Mouse (Mus musculus): ENCODE measurements at regions not wholly inside any gene's neighbourhood (a gene's known extent, or its start where the extent isn't known, plus 50 kb on each side); places are given as distances from the start of the nearest gene placed in this dataset.
A peak's percentile ranks its signal among the peaks of the same experiment; 100 is the strongest.

DNA sequence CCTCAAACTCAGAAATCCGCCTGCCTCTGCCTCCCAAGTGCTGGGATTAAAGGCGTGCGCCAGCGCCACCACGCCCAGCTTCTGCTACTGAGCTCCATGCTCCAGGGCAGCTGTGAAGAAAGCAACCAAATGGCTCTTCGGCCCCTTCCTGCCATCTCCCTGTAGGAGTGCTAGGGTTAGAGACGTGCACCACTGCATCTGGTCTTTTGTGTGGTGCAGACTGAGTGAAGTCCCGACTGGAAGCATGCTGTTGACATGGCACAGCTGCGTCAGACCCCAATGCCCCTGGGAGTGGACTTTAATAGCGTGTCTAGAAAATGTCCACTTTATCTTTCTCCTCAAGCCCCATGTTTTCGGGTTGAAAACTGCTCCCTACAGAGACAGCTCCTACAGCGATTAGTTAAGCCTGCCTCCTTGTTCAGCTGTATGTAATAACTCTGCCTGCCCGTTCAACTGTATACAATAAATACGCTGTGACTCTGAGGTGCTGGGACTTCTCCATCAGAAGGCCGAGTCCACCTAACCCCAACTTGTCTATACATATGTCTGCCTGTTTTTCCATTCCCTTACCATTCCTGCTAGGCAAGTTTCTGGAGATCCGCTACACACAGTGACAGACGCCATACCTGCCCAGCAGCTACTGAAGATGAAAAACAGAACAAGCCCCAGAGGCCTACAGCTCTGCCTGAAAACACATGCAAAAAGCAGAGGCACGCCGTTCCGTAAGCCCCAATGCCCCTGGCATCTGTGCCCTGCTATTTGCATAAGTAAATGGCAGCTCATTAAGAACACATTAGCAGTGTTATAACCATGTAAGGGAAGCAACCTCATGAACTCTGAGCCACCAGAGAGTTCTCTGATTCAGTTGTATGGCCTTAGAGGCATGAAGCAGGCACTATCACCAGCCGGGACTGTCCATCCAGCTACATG lies 105.2 kb downstream of the Ier5 start:
- DNase-seq = no peak

DNA sequence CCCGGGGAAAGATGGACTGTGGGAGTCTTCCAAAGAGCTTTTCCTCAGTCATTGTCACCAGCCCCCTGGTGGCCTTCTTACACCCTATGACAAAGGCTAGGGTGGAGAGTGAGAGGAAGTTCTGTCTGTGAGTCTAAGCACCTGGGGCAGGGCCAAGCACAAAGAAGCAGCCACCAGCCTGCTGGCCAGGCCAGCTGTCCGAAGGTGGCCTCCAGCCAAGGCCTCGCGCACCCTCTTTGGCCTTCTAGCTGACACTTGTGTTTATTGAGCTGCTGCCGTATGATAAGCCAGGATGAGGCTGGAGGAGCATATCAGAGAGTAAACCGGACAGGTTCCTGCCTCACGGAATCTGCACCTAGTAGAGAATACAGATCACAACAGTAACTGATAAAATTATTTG lies 99.0 kb upstream of the Cacna1e start:
- peak; percentile 77 to 83 for DNase-seq

DNA sequence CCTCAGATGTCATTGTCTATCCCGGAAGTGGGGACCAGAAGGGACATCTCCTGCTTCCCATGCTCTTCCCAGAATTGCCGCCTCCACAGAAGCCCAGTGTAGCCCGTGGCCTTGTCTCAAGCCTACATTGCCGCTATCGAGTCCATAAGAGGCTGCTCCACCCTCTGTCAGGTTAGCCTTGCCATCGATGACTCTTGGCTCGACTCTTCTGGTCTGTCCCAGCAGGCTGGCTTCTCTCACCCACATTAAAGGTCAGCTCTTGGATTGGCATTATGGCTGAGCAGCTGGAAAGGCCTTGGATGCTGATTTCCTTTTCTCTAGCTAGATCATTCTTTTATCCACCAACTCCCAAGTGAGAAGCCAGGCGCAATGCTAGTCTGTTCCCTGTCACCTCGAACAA lies 98.5 kb upstream of the Cacna1e start:
- DNase-seq = peak in 1 of 2 experiments; percentile 36

DNA sequence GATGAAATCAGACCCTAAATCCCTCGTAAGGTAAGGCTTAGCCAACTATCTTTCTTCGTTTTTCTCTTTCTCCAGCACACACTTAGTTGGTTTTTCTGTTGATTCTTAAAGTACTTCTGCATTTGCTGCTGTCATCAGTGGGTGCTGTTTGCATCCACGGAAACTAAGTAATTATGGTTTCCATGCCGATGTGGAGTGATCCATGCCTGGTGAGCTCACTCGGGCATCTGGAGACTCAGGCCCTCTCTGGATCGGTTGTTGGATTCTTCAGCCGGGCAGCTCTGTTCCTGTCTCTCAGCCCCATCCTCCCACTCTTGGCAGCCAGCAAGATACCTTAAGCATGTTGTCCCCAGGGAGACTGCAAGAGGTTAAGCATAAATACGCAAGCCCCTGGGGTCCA lies 97.4 kb upstream of the Cacna1e start:
- no peak for DNase-seq

DNA sequence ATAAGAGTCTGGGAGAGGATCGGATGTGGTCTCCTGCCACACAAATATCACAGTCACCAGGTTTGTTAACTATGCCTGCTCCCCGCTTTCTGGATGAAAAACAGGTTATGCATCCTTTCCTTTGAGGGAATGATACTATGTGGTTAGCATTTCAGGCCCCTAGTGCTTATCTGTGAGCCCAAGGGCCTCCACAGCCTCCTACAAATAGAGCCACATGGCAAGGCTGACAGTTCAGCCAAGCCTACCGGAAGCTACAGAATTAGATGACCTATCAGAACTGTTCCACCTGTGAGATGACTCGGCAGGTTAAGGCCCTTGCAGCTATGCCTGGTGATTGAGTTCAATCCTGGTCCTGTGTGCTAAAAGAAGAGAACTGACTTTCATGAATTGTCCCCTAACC lies 91.4 kb upstream of the Cacna1e start:
- DNase-seq = no peak

DNA sequence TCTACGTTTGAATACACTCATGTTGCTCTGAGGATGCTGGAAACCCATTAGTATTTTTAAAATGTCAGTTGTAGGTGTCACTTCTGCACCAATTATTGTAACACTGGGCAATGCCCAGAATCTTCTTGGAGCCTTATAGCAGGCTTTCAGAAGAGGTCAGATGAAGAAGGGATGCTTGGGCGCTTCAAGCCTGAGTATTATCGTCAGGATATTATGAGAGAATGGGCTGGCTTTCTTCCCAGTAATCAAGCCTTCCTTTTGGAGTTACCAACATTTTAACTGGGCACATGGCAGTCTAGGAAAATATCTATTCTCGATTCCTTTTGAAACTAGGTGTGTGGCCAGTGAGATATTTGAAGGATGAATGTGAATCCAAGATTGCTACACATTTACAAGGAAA lies 77.0 kb upstream of the Cacna1e start:
- no peak for DNase-seq

DNA sequence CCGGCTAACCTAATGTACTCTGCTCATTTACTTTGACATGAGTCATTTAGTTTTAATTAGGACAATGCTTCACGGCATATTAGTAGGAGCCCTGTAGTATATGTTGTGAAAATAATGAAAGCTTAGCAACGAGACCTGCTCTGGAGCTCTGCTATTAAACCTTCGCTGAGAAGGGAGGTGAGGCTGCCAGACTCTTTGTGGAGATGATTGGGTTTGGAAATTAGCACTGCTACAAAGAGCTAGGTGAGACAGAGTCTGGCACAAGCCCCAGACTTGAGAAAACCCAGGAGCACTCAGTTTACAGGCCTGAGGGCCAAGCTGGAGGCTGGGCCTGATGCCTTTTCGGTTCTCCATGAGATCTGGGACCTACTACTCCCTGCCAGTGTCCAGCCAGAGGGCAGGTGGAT lies 72.3 kb upstream of the Cacna1e start:
- peak; percentile 28 to 41 for DNase-seq

DNA sequence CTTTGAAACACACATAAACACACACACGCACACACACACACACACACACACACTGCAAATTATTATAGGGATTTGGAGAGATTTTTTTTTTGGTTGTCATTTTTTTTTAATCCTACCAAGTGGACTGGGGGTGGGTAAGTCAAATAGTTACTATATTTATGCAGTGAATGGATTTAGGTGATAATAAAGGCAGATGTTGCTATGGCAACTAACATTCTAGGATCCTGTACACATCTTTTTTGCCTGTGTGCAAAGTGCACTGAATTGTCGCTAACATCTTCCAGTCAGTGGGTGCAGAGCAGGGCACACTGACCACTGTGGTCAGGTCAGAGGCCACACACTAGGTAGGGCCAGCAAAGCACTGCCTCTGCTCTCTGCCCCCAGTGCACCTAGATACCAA lies 68.4 kb upstream of the Cacna1e start:
- no peak for DNase-seq
